8 mouse cellular contexts compared by ENCODE assay signal in genomic region chr17:24650070-24650616, GRCm38 (mm10). TPM values are rescaled to one million over a fixed set of nuclear protein-coding genes. Genes with fewer than 3 reads are reported as not detected.
A peak's percentile ranks its signal among the peaks of the same experiment; 100 is the strongest.
DNase-seq lines count a peak whose midpoint lies in the region; ATAC-seq and TF ChIP-seq lines count a peak whose summit lies in the region.

Gene Slc9a3r2, minus strand, starts transcription at chr17:24650327.

- 1% methylated on average over 36 of the region's 41 CpGs for WGBS in spleen, adult 2 months
- WGBS in intestine, embryonic 15.5 days, result under 1% methylated on average over 37 of the region's 41 CpGs
- under 1% methylated on average over 37 of the region's 41 CpGs for WGBS in midbrain, postnatal 0 days

- no peak for DNase-seq in spleen, adult 2 months (ENCODE audit: low read depth in 1 of 2, low spot score in 2 of 2)
- DNase-seq in spleen, adult 12 weeks (ENCODE audit: low spot score), result no peak
- peak; percentile 80 to 84 for DNase-seq in cerebellum, postnatal 10 days
- peak in 1 of 2 experiments; percentile 40 for DNase-seq in gastrocnemius, postnatal 36 days
- DNase-seq in liver, result peak; percentile 72
- DNase-seq in midbrain, postnatal 0 days (ENCODE audit: low spot score), result peak; percentile 49
- DNase-seq in testis, postnatal 14 days (ENCODE audit: low spot score), result no peak

- H3K27me3 ChIP-seq in spleen, adult 2 months (ENCODE audit: control insufficient read depth, insufficient read depth, low read length), result peaks cover 8% of the 10 kb centered on the region
- H3K27me3 ChIP-seq in intestine, embryonic 15.5 days (replicated peaks), result no peaks in the 10 kb centered on the region
- no peaks in the 10 kb centered on the region for H3K27me3 ChIP-seq in midbrain, postnatal 0 days (ENCODE audit: insufficient read depth, low read length)

- TF ChIP-seq CTCF in spleen, adult 2 months (IDR thresholded peaks at IDR 0.05; ENCODE audit: extremely low read depth, insufficient read depth, insufficient read length, insufficient replicate concordance), result no peak
- TF ChIP-seq CTCF in midbrain, postnatal 0 days (IDR thresholded peaks at IDR 0.05), result no peak

- peak within 1 kb of the TSS; percentile 49 for H3K27ac ChIP-seq in spleen, adult 2 months (ENCODE audit: insufficient read depth, low read length)
- H3K27ac ChIP-seq in intestine, embryonic 15.5 days, result peak within 1 kb of the TSS; percentile 65
- H3K27ac ChIP-seq in midbrain, postnatal 0 days (ENCODE audit: low read depth, low read length), result peak within 1 kb of the TSS; percentile 80

- H3K9me3 ChIP-seq in intestine, embryonic 15.5 days, result no peaks in the 10 kb centered on the region
- H3K9me3 ChIP-seq in midbrain, postnatal 0 days (ENCODE audit: low read length), result no peaks in the 10 kb centered on the region

- peaks cover 4% of the 10 kb centered on the region for H3K4me1 ChIP-seq in spleen, adult 2 months (ENCODE audit: control insufficient read depth, insufficient read depth, insufficient read length)
- peaks cover 26% of the 10 kb centered on the region for H3K4me1 ChIP-seq in intestine, embryonic 15.5 days (replicated peaks)
- peaks cover 9% of the 10 kb centered on the region for H3K4me1 ChIP-seq in midbrain, postnatal 0 days (ENCODE audit: insufficient read depth, low read length)

- peak within 1 kb of the TSS; percentile 99 for H3K4me2 ChIP-seq in intestine, embryonic 15.5 days (replicated peaks)
- peak within 1 kb of the TSS; percentile 94 for H3K4me2 ChIP-seq in midbrain, postnatal 0 days (ENCODE audit: low read depth, low read length, poor library complexity, severe bottlenecking)

- peak; percentile 83 for ATAC-seq in intestine, embryonic 15.5 days
- peak; percentile 57 for ATAC-seq in midbrain, postnatal 0 days (ENCODE audit: low FRiP score)

- peak within 1 kb of the TSS; percentile 82 for H3K9ac ChIP-seq in intestine, embryonic 15.5 days
- H3K9ac ChIP-seq in midbrain, postnatal 0 days (replicated peaks; ENCODE audit: low read length, poor library complexity, severe bottlenecking), result peak within 1 kb of the TSS; percentile 89

- peak within 1 kb of the TSS; percentile 52 for H3K4me3 ChIP-seq in spleen, adult 2 months (ENCODE audit: extremely low read depth, insufficient read depth, insufficient read length)
- peak within 1 kb of the TSS; percentile 72 for H3K4me3 ChIP-seq in intestine, embryonic 15.5 days (replicated peaks)
- H3K4me3 ChIP-seq in midbrain, postnatal 0 days (ENCODE audit: low read depth, low read length), result peak within 1 kb of the TSS; percentile 87

- TF ChIP-seq POLR2A in spleen, adult 2 months (IDR thresholded peaks at IDR 0.05; ENCODE audit: low read depth, low read length), result no peak

- no peaks in the 10 kb centered on the region for H3K36me3 ChIP-seq in spleen, adult 2 months (ENCODE audit: control insufficient read depth, insufficient read depth, low read length)
- no peaks in the 10 kb centered on the region for H3K36me3 ChIP-seq in intestine, embryonic 15.5 days
- H3K36me3 ChIP-seq in midbrain, postnatal 0 days (ENCODE audit: insufficient read depth, low read length), result no peaks in the 10 kb centered on the region

- intact Hi-C loops in gastrocnemius, postnatal 36 days (cut with DNase I), result loop anchor here (2.0 kb wide), 1 partner anchor 21 kb away; no protein-coding TSS in a partner anchor

RNA-seq across cellular contexts. Expression of gene Slc9a3r2, which starts in this region (rescaled TPM):
- 62.2 and 66.7 TPM in 2 replicates for polyA plus RNA-seq in spleen, adult 2 months (2012; rRNA removed)
- total RNA-seq in gastrocnemius, postnatal 36 days (2021), result 10 to 100 TPM; 27.1 to 36.9 TPM
- 43.9 and 49.2 TPM in 2 replicates for polyA plus RNA-seq in intestine, embryonic 15.5 days (2015; fragmentation: Nextera tagmentation; extraction: Ambion mirVana)
- total RNA-seq in midbrain, postnatal 0 days (2014; rRNA removed), result 61.7 and 62.8 TPM in 2 replicates
- polyA plus RNA-seq in midbrain, postnatal 0 days (2015; fragmentation: Nextera tagmentation; extraction: Ambion mirVana), result 52.1 and 52.7 TPM in 2 replicates

Comparison
In these comparisons a context has a peak if more than half of its experiments do, and no peak if none do; other contexts are left out.
1. DNase-seq: peak in cerebellum, postnatal 10 days (2 of 2), liver (single experiment) and midbrain, postnatal 0 days (single experiment); none in spleen, adult 2 months (0 of 2), spleen, adult 12 weeks (single experiment) and testis, postnatal 14 days (single experiment).
2. Peak in every context shown above with its lines, with median percentiles within 50 percentile points of each other: H3K27ac ChIP-seq and H3K4me3 ChIP-seq.